18 mouse cellular contexts compared by ENCODE assay signal in the genomic region with DNA sequence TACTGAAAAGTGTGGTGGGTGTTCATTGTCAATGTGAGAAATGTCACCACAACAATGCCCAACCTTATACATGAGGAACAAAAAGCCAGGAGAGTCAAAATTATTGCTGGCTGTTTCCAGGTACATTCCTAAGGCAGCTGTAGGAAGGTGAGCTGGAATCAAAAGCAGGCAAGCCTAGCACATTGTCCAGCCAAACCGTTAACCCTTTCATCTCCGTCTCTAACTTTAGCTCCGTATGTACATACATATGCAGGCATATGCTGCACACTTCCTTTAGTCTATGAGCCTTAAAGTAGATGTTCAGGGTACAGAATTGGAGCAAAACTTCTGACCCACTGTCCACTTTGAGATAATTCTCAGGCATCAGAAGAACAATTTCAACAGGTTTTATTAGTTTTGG. TPM values are rescaled to one million over a fixed set of nuclear protein-coding genes. Genes with fewer than 3 reads are reported as not detected.
DNase-seq lines count a peak whose midpoint lies in the region; ATAC-seq lines count a peak whose summit lies in the region.
"Had no signal": no experiment of that assay in that cellular context is flagged by ENCODE, and none has a peak within 500 bp of the region (broad histone marks: within the 10 kb centered on the region; RNA-seq: fewer than 3 reads in every experiment).

No protein-coding gene starts in this region.

- ATAC-seq in midbrain, embryonic 13.5 days = no peak
- ATAC-seq in midbrain, embryonic 11.5 days (ENCODE audit: low FRiP score) = no peak
- ATAC-seq in limb, embryonic 13.5 days (ENCODE audit: low FRiP score, low read depth) = no peak
- no peak for ATAC-seq in forebrain, embryonic 14.5 days

- WGBS in midbrain, embryonic 13.5 days = 80% methylated on average over 3 of the region's 3 CpGs
- 78% methylated on average over 3 of the region's 3 CpGs for WGBS in midbrain, embryonic 11.5 days
- 70% methylated on average over 3 of the region's 3 CpGs for WGBS in embryonic facial prominence, embryonic 10.5 days
- WGBS in limb, embryonic 13.5 days = 38% methylated on average over 3 of the region's 3 CpGs
- 82% methylated on average over 3 of the region's 3 CpGs for WGBS in forebrain, embryonic 14.5 days

- H3K27me3 ChIP-seq in midbrain, embryonic 13.5 days = no peaks in the 10 kb centered on the region
- H3K27me3 ChIP-seq in midbrain, embryonic 11.5 days (ENCODE audit: control insufficient read depth, insufficient read depth, low read length) = no peaks in the 10 kb centered on the region
- no peaks in the 10 kb centered on the region; the same call in 1 of the 2 replicates for H3K27me3 ChIP-seq in embryonic facial prominence, embryonic 10.5 days (replicated peaks; ENCODE audit: low read depth, poor library complexity, severe bottlenecking)
- H3K27me3 ChIP-seq in limb, embryonic 13.5 days = no peaks in the 10 kb centered on the region
- H3K27me3 ChIP-seq in forebrain, embryonic 14.5 days (replicated peaks; ENCODE audit: control insufficient read depth, insufficient read depth, low read length) = no peaks in the 10 kb centered on the region

- H3K9ac ChIP-seq in midbrain, embryonic 13.5 days (replicated peaks) = no peak overlapping the region
- no peak overlapping the region for H3K9ac ChIP-seq in midbrain, embryonic 11.5 days (ENCODE audit: low read length)
- peak overlapping the region; percentile 67 for H3K9ac ChIP-seq in limb, embryonic 13.5 days
- H3K9ac ChIP-seq in forebrain, embryonic 14.5 days (ENCODE audit: low read length) = no peak overlapping the region

- H3K4me3 ChIP-seq in midbrain, embryonic 13.5 days (replicated peaks) = no peak overlapping the region
- H3K4me3 ChIP-seq in midbrain, embryonic 11.5 days (ENCODE audit: low read depth, low read length) = no peak overlapping the region
- H3K4me3 ChIP-seq in embryonic facial prominence, embryonic 10.5 days = peak overlapping the region; percentile 48
- peak overlapping the region; percentile 55 for H3K4me3 ChIP-seq in limb, embryonic 13.5 days
- H3K4me3 ChIP-seq in forebrain, embryonic 14.5 days (ENCODE audit: low read depth, low read length) = no peak overlapping the region

- intact Hi-C loops in heart, postnatal 25 days (cut with DNase I) = no loop called here

- H3K36me3 ChIP-seq in midbrain, embryonic 13.5 days = no peaks in the 10 kb centered on the region
- no peaks in the 10 kb centered on the region for H3K36me3 ChIP-seq in midbrain, embryonic 11.5 days (ENCODE audit: control insufficient read depth, insufficient read depth, low read length)
- no peaks in the 10 kb centered on the region for H3K36me3 ChIP-seq in embryonic facial prominence, embryonic 10.5 days (replicated peaks)
- no peaks in the 10 kb centered on the region for H3K36me3 ChIP-seq in limb, embryonic 13.5 days
- H3K36me3 ChIP-seq in forebrain, embryonic 14.5 days (ENCODE audit: control insufficient read depth, insufficient read depth, low read length) = no peaks in the 10 kb centered on the region
- H3K36me3 ChIP-seq: G1E had no signal

- DNase-seq in midbrain, embryonic 11.5 days (ENCODE audit: low spot score, missing footprints) = no peak
- no peak for DNase-seq in embryonic facial prominence, embryonic 10.5 days (ENCODE audit: low spot score)
- DNase-seq in forelimb bud, embryonic 11.5 days (ENCODE audit: low read depth, low spot score) = peak; percentile 64
- DNase-seq in MN1 (ENCODE audit: low spot score) = no peak
- no peak for DNase-seq in forebrain, embryonic 14.5 days (ENCODE audit: low spot score)
- no peak for DNase-seq in heart, postnatal 25 days (ENCODE audit: low spot score)
- DNase-seq: adrenal gland, postnatal 10 days; cerebellum, adult 18-20 months; heart, adult 18-20 months; layer of hippocampus, postnatal 36 days; left cerebral cortex, postnatal 4 days; lung, adult 2 months; midbrain, embryonic 14.5 days; thymus, postnatal 36 days had no signal

- H3K4me2 ChIP-seq in midbrain, embryonic 13.5 days (replicated peaks) = 0 out of 2 replicates have a peak overlapping the region, but pooled peaks have one; percentile 9
- no peak overlapping the region for H3K4me2 ChIP-seq in midbrain, embryonic 11.5 days
- peak overlapping the region; percentile 87 for H3K4me2 ChIP-seq in limb, embryonic 13.5 days (replicated peaks)
- H3K4me2 ChIP-seq in forebrain, embryonic 14.5 days (ENCODE audit: low read length) = no peak overlapping the region

- no peak overlapping the region for H3K27ac ChIP-seq in midbrain, embryonic 13.5 days
- no peak overlapping the region for H3K27ac ChIP-seq in midbrain, embryonic 11.5 days (ENCODE audit: low read depth, low read length)
- 0 out of 2 replicates have a peak overlapping the region, but pooled peaks have one; percentile 1 for H3K27ac ChIP-seq in embryonic facial prominence, embryonic 10.5 days (replicated peaks)
- peak overlapping the region; percentile 56 for H3K27ac ChIP-seq in limb, embryonic 13.5 days
- no peak overlapping the region for H3K27ac ChIP-seq in forebrain, embryonic 14.5 days (ENCODE audit: low read depth, low read length)
- H3K27ac ChIP-seq: macrophage had no signal

- no peaks in the 10 kb centered on the region for H3K9me3 ChIP-seq in midbrain, embryonic 13.5 days
- no peaks in the 10 kb centered on the region for H3K9me3 ChIP-seq in midbrain, embryonic 11.5 days (ENCODE audit: control insufficient read depth, low read length)
- H3K9me3 ChIP-seq in embryonic facial prominence, embryonic 10.5 days = no peaks in the 10 kb centered on the region
- no peaks in the 10 kb centered on the region for H3K9me3 ChIP-seq in limb, embryonic 13.5 days
- H3K9me3 ChIP-seq in forebrain, embryonic 14.5 days (replicated peaks; ENCODE audit: control insufficient read depth, low read length) = no peaks in the 10 kb centered on the region

- H3K4me1 ChIP-seq in midbrain, embryonic 13.5 days (replicated peaks) = peaks cover 23% of the 10 kb centered on the region
- H3K4me1 ChIP-seq in midbrain, embryonic 11.5 days (ENCODE audit: control insufficient read depth, insufficient read depth, low read length) = no peaks in the 10 kb centered on the region
- H3K4me1 ChIP-seq in embryonic facial prominence, embryonic 10.5 days = peaks cover 46% of the 10 kb centered on the region
- H3K4me1 ChIP-seq in limb, embryonic 13.5 days = peaks cover 21% of the 10 kb centered on the region
- peaks cover 9% of the 10 kb centered on the region for H3K4me1 ChIP-seq in forebrain, embryonic 14.5 days (ENCODE audit: control insufficient read depth, insufficient read depth, low read length)

RNA-seq across cellular contexts. Expression of gene Sostdc1, which starts 1.6 kb away (rescaled TPM):
- polyA plus RNA-seq in midbrain, embryonic 13.5 days (2015; fragmentation: Nextera tagmentation; extraction: Ambion mirVana) = 3.0 and 4.6 TPM in 2 replicates
- 6.4 and 6.6 TPM in 2 replicates for polyA plus RNA-seq in midbrain, embryonic 11.5 days (2014; fragmentation: Nextera tagmentation; extraction: Ambion mirVana)
- 21.9 and 23.7 TPM in 2 replicates for polyA plus RNA-seq in embryonic facial prominence, embryonic 10.5 days (2016; fragmentation: Nextera tagmentation; extraction: Ambion mirVana)
- polyA plus RNA-seq in limb, embryonic 13.5 days (2015; fragmentation: Nextera tagmentation; extraction: Ambion mirVana) = 59.3 and 64.6 TPM in 2 replicates
- 11.4 and 11.7 TPM in 2 replicates for polyA plus RNA-seq in forebrain, embryonic 14.5 days (2014; fragmentation: Nextera tagmentation; extraction: Ambion mirVana)
- under 1 TPM; 0.18 to 0.39 TPM for total RNA-seq in heart, postnatal 25 days (2021)
- total RNA-seq: G1E had no signal
- polyA plus RNA-seq: G1E, macrophage had no signal

Comparison
In these comparisons a context has a peak if more than half of its experiments do, and no peak if none do; other contexts are left out.
1. H3K4me2 ChIP-seq: peak in midbrain, embryonic 13.5 days (single experiment) and limb, embryonic 13.5 days (single experiment); none in midbrain, embryonic 11.5 days (single experiment) and forebrain, embryonic 14.5 days (single experiment).
2. H3K27ac ChIP-seq: peak in embryonic facial prominence, embryonic 10.5 days (single experiment) and limb, embryonic 13.5 days (single experiment); none in midbrain, embryonic 13.5 days (single experiment), midbrain, embryonic 11.5 days (single experiment) and forebrain, embryonic 14.5 days (single experiment).
3. H3K4me3 ChIP-seq: peak in embryonic facial prominence, embryonic 10.5 days (single experiment) and limb, embryonic 13.5 days (single experiment); none in midbrain, embryonic 13.5 days (single experiment), midbrain, embryonic 11.5 days (single experiment) and forebrain, embryonic 14.5 days (single experiment).